Mouse (Mus musculus) cerebellum, postnatal 14 days (tissue): Measurements from ENCODE around the gene H3f3a.

Source experiments
- DNase-seq, 2 experiments: peaks; one replicate each; pipeline ENCODE4 v3.0.0; 2021; ENCODE audit warnings: mixed read lengths in 2 of 2

The H3f3a gene

DNA sequence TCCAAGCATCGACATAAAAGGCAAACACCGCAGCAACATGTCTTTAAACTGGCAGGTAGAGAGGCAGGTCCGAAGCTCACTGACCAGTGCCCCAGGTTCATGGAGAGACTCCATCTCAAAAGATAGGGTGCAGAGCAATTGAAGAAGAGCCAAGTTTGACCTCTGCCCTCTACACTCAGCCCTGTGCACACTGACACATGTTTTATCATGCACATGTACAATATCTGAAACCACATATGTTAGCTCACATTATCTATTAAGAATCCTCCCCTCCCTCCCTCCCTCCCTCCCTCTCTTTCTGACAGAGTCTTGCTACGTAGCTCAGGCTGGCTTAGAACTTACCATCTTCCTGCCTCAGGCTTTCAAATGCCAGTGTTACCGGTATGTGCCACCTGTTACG lies 7.4 kb upstream of the H3f3a start:
- no peak for DNase-seq

DNA sequence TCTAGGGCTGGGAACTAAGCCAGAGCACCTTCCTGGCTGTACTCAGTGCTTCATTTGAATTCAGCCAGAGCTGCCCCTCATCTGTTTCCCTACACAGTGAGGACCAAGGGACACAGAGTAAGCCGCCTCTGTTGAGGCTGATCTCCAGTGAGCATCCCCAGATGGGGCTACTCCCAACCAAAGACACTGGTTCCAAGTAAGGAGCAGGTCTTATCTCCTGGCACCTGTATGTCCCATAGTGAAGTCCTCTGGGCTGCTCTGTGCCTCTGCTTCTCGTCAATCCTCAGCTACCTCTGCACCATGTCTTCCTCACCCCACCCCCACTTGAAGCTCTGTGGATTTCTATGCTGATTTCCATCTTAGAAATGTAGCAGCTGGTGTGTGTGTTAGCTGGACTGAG lies 4.3 kb upstream of the H3f3a start:
- no peak for DNase-seq

DNA sequence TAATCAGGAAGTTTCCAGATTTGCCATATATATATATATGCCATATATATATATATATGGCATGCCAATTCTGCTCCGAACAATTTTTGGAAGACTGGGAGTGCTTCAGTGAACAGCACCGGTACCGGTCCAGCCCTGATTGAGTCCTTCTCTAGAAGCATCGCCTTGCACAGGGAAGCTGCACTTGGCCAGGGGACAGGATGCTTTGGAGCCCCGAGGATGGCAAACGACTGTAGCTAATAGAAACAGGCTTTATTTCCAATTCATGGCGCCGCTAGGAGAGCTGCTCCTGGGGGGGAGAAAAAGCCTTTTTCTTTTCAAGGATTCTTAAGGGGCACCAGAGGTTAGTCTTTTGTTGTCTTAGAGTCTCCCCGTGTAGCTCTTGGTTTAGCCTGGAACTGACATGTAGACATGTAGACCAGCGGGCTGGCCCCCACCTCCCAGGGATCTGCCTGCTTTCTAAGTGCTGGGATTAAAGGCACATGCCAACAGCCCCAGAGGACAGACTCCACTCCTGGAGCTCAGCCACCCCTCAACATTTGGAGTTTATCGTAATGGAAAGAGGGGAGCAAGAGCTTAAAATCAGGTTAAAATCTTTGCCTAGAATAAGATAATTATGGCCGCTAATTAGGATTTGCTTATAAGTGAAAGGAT lies 1.8 kb upstream of the H3f3a start:
- DNase-seq = peak; percentile 65 to 67

DNA sequence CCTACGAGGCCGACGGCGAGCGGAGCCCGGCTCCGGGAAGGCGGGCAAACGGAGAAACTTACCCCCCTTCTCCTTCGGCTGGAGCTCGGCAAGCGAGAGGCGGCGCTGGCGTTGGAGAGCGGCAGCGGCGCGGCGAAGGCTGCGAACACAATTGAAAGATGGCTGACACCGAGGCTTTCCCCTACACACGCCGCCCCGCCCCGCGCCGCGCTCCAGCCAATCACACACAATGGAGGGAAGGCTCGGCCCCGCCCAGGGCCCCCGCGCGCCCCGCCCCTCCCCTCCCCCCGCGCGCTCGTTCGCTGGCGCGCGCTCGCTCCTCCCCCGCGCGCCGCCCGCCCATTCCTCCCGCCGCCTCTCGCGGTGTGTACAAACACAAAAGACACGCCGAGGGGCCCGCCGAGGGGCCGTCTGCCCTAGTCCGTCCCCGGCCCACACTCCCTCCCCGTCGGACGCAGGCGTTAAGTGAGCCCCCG lies 296 bp downstream of the H3f3a start:
- DNase-seq = peak; percentile 97 to 98

DNA sequence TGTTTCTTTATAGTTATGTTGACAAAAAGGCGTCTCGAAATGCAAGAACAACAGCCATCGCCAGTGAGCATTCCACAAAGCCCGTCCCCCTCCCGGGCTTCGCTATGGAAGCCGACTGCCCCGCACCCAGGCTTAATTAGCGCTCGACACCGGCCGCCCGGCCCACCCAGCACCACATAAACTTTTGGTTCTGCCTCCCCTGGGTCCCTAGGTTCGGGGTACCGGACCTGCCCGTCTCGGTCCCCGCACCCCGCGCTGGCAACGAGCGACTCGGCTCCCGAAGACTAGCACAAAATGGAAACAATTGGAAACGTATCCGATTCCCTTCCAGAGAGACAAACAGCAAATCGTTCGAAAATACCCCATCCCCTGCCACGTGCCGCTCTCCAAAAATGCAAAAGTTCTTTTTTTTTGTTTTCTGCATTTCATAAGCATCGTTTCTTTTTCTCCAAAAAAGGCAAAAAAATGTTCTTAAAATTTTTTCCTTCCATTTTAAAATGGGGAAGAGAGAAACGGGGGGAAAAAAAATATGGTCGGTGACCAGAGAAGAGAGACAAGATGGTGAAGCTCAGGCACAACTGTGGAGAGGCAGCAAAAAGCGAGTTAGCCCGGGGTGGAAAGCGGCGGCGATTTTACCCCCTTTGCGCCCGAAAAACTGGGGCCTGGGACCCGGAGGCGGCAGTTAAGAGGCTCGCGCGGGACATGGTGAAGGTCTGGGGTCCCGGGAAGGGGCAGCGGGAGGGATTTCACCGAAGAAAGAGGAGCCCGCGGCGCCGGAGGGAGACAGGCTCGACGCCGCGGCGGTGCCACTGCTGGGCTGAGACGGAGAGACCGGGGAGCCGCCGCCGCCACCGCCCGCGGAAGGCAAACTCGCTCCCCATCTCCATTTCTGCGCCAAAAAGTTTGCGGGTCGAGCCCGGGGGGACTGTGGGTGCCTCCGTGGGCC lies 1.0 kb downstream of the H3f3a start:
- peak; percentile 73 to 77 for DNase-seq

DNA sequence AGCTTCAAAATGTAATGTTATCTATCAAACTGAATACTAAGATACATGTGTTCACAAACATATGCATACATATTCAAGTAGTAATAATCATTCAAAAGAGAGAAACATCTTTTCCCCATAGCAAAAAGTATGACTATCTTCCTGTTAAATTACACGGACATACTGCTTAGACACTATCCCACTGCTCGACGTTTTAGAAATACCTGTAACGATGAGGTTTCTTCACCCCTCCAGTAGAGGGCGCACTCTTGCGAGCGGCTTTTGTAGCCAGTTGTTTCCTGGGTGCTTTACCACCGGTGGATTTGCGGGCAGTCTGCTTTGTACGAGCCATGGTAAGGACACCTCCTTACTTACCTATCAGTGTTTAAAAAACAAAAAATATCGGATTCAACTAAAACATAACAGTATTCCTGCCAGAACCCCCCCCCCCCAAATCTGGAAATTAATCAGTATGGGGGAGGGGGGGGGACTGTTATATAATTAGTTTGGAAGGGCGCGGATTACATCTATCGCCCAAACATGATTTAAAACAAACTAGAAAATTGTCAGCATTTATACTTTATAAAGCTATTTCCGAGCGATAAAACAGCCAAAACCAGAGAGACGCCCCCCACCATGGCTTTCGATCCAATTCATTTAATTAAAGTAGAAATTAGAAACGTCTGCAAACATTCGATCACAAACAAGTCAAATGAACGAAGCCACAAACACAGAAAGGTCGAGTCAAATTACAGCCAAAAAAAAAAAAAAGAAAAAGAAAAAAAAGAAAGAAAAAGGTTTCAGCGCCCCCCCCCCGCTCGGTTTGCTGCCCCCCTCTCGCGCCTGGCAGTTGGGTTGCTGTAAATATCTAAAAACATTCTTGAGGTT lies 1.9 kb downstream of the H3f3a start:
- no peak for DNase-seq

DNA sequence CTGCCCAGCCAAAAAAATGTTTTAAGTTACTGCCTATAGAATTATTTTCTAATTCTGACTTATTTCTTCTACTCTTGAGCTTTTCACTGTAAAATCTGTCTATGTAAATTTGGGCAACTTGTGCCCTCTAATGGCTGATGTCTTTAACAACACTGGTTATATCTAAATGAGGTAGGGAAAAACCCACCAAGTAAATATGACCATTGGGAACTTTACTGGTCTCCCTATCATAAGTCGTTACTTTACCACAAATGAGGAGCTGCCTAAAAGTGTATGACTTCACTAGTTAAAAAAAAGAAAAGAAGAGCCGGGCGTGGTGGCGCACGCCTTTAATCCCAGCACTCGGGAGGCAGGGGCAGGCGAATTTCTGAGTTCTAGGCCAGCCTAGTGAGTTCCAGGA lies 2.8 kb downstream of the H3f3a start:
- peak in 1 of 2 experiments; percentile 51 for DNase-seq

DNA sequence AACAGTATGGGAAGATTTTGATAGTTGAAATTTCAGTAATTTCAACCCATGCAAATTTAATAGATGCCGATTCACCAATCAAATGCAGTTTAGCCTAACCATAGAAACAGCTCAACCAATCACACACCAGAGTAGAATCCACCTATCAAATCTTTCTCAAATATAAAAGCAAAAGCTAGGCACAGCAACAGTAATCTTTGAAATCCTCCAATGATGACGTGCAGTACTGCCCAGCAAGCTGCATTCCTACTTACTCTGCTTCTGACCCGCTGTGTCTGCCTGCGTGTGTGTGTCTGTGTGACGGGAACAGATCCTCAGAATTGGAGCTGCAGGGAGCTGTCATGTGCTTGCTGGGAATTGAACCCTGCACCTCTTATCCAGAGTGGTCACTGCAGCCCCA lies 4.9 kb downstream of the H3f3a start:
- peak in 1 of 2 experiments; percentile 48 for DNase-seq

DNA sequence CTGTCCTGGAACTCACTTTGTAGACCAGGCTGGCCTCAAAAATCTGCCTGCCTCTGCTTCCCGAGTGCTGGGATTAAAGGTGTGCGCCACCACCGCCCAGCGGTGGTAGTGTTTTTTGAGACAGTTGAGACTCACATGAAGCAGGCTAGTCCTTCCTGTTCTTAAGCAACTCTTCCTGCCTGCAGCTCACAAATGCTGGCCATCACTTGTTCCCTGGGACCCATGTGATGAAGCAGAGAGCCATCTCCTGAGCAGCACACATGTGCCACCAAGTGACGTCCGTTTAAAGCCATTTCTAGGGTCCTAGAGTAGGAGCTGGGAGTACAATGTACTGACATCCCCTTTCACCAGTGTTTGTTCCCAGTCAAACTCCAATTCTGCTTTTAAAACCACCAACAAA lies 9.9 kb downstream of the H3f3a start:
- DNase-seq = no peak

DNA sequence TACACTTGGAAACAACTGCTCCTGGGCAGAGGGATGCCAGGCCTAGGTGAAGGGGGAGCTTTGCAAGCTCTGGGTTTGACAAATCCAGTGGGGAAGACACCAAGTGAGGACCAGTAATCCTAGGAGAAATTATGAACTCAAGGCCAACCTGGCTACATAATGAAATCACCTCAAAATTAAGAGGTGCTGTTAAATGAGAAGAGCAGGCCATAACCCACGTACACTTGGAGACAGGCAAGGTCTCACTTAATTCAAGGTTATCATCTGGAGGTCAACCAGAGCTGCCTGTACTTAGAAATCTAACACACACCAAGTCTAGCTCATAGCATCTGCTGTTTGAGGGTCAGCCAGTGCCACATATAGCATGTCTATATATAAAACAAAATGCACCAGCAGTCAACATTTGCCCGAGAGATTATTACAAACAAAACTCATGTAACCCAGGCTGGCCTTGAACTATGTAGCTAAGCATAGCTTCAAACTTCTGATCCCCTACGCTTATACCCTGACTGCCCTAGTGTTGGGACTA lies 12.2 kb downstream of the H3f3a start:
- DNase-seq = no peak

DNA sequence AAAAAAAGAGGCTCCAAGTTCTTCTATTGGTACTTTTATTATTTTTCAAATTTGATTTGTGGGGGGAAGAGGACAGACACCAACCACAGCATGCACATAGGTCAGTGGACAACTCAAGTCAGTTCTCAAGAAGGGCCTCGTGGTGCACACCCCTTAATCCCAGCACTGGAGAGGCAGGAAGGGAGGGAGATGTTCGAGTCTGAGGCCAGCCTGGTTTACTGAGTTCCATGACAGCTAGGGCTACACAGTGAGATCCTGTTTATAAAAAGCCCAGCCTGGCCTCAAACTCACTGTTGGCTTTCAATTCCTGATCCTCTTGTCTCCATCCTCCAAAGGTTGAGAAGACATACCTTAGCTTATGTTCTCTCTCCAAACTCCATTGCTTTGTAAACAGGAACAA lies 12.9 kb downstream of the H3f3a start:
- DNase-seq = no peak

DNA sequence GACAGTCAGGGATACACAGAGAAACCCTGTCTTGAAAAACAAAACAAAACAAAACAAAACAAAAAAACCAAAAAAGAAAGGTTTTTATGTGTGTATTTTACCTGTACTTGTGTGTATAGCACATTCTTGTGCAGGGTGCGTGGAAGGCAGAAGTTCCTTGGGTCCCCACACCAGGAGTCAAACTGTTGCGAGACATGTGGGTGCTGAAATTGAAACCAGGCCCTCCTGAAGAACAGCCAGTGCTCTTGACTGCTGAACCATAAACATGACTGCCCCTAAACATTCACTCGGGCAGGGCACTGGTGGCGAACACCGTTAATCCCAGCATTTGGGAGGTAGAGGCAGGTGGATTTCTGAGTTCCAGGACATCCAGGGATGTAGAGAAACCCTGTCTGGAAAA lies 13.7 kb downstream of the H3f3a start:
- DNase-seq = no peak

DNA sequence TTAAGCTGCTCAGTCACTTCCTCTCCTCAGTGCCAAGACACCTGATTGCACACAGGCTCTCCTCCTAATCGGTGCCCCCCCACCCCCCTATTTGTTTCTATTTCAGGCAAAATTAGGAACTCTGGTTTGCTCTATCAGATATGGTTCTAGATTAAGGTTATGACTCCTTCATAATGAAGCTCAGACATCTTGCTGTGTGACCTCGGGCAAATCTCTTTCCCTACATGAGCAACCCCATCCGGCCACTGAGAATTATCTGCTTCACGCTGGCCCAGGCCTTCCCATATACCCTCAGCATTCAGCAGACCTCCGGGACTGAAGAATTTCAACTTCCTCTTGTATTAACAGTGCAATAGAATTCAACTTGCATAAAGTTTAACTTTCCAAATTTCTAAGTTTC lies 14.5 kb downstream of the H3f3a start:
- no peak for DNase-seq

DNA sequence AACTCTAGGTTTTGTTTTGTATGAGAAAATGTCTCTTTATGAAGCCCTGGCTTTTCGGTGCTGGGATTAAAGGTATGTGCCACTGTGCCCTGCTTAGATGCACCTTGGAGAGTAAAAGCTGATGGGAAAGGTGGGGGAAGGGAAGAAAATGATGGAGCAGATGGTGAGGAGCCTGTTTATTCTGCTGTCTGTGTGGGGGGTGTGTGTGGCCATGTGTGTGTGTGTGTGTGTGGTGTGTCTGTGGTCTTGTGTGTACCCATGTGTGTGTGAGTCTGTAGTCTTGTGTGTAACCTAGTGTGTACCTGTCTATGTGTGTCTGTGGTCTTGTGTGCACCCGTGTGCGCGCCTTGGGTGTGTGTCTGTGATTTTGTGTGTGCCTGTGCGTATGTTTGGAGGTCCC lies 15.1 kb downstream of the H3f3a start:
- DNase-seq = peak; percentile 65 to 73

DNA sequence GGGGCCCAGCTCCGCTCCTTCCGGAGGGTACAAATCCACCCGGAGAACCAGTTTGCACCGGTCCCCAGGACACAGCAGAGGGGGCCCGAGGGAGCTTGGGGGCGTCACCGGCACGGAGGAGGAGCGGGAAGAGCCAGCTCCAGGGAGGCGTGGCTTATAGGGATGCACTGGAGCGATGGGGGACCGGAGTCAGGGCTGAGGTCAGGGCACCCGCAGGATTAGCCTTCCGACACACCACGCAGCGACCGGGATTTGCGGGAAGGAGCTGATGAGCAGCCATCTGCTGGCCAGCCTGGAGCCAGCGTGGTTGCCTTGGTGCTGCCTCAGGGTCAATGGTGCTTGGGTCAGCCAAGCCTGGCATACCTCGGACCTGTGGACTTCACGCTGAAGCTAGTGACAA lies 19.6 kb downstream of the H3f3a start:
- peak; percentile 88 to 90 for DNase-seq

DNA sequence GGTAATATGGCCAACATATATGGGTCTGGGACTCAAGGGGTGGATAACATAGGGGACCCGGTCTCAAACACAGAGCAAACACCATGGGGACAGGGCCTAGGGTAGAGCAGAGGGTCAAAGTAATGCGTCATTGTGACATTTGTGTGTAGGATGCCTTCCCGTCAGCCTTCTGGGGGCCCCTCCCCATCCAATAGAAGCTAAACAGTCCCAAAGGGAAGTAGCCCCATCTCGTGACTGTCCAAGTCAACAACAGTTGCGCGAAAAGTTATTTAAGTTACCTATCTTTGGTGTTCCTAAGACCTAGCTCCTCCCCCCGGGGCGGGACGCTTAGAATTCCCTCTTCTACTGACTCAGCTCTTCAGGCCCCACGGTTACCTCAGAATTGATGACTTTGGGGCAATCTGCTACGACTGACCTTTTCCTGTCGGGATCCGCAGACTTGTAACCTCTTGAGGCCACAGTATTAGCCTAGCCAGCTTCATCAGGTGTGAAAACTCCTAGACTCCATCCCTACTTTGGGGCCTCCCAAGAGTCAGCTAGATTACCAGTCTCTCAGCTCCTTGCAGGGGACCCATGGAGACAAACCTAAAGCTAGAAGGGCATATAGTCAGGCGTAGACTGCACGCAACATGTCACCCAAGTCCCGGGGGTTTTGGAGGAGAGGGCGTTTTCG lies 20.2 kb downstream of the H3f3a start:
- peak; percentile 65 to 71 for DNase-seq

DNA sequence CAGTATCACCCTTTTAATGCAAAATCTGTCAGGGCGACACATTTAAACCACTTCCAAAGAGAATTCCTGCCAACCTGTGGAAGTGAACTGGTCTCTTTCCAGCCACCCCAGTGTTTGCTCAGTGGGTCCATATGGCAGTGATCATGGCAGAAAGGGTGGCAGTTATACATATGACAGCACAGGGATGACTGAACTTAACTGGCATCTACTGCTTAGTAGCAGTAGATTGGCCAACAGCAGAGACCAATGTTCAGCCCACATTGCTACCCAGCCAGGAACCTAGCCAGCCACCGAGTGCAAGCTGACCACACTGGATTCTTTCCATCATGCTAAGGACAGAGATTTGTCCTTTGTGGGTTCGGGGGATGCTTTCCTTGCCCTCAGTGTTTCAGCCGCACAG lies 20.9 kb downstream of the H3f3a start:
- peak; percentile 88 to 95 for DNase-seq

DNA sequence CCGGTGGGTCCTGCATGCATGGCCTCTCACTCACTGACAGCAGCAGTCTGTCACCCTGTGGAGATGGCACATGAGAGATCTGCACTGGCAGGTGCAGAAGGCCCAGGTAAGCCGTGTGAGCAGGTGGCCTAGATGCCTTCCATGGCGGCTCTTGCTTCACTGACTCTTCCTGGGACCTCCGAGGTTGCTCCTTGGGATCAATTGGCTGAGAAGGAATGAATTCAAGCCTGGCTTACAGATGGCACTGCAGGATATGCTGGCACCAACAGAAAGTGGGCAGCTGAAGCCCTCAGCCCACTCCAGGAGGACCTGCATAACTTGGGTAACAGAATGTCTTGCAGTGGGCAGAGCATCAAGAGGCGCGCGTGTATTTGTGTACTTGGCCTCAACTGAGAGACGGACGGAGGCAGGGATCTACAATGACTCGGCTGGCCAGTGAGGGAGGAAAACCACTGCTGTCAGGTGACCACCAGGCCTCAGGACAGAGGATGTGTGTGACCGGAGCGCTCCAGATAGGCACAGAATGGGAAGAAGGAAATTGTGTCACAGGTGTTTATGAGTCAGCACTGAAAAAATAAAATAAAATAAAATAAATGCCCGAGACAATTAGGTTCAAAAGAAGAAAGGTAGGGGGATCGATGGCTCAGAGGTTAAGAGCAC lies 21.8 kb downstream of the H3f3a start:
- DNase-seq = peak; percentile 87 to 91

DNA sequence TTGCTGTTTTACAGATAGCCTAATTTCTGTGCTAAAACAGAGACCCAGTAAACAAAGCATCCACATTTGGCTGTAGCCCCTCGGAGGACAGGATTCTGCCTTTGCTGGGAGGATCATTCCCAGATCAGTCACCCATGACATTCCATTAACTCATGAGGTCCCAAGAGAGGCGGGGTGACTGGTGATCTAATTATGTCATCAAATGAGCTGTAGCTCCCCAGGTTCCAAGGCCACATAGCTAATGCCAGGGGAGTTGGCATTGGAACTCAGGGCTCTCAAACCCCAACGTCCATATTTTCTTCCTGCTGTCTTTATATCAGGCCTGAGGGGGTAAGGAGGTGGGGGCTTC lies 30.2 kb downstream of the H3f3a start:
- DNase-seq = no peak

DNA sequence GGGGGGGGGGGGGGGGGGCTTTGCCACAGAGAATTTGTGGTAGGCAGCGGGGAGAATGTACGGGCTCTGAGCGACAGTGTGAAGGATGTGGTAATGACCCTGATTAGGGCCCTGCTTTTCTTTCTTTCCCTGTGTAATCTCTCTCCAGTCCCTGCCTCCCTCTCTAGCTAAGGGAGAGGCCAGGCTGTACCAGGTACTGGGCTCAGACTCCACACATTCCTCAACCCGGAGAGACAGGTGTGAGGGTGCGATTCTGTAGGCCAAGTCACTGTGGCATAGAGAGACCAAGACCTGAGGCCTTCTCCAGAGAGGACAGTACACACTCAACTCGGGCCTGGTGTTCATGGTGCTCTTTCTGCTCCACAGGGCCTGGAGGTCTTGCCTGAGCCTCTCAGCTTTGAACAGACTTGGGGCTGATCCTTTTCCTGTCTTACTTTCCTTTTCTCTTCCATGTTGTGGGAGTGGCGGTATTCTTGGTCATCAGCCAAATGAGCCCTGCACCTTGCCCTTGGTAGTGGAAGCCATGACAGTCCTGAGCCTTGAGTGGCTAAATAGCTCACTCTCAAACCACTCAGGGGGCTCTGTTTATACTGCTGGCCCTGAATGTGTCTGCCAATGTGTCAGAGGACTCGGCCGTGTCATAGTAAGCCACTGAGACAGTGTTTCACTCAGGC lies 30.7 kb downstream of the H3f3a start:
- no peak for DNase-seq

DNA sequence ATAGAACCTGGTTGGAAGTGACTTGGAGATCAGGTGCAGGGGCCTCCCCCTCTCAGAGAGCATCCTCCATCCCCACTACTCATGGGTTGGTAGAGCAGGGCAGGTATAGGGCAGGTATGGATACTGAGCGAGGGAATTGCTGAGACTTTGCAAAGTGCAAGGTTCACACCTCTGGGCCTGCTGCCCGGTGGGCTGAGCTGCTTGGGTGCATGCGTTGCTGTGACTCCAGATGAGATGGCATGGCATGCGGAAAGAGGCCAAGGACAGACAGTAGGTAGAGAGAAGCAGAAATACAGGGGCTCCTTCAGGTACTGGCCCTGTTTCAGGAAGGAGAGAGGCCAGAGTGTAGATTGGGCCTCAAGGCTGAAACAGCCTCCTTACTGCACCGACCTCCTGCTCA lies 32.5 kb downstream of the H3f3a start:
- no peak for DNase-seq
